Mouse (Mus musculus): ENCODE measurements around the gene Myg1.

- no peak for TF ChIP-seq CTCF (IDR thresholded peaks at IDR 0.05)
- no peak for TF ChIP-seq EP300 (IDR thresholded peaks at IDR 0.05; ENCODE audit: insufficient read depth, low read depth, low read length)
Observed at GRCm38 (mm10) chr15:102356501-102357325, 25.2 kb downstream of the Myg1 start.

Measured in heart, adult 2 months (tissue).